Mouse (Mus musculus) lung, adult 2 months (tissue): ENCODE results near the gene Dnaaf3.

Experiments used
- CTCF ChIP-seq: fragments of 200-500 bp; IDR thresholded peaks from 2 replicates; pipeline ENCODE4 v1.5.1; 2011; ENCODE audit warnings: mild to moderate bottlenecking, low read length, control low read depth; ENCODE audit not compliant: insufficient read depth
- POLR2A ChIP-seq: fragments of 200-500 bp; IDR thresholded peaks from 2 replicates; pipeline ENCODE4 v1.6.1; 2011; ENCODE audit warnings: low read depth, mild to moderate bottlenecking, control low read depth, low read length, borderline replicate concordance; ENCODE audit errors: extremely low read depth

DNA sequence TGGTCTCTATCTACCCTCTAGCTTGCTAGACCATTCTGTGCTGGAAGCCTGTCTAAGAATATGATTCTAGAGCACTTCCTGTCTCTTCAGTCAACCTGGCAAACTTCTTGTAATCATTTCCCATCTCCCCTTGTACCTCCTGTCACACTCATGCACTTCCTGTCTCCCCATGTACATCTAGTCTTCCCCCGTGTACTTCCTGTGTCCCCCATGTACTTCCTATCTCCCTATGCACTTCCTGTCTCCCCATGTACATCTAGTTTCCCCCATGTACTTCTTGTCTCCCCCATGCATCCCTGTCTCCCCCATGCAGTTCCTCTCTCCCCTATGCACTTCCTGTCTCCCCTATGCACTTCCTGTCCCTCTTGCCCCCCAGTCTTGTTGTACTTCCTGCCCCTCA, 13.8 kb downstream of the Dnaaf3 start:
- TF ChIP-seq POLR2A (no peak), CTCF (no peak)
